In the genomic region with DNA sequence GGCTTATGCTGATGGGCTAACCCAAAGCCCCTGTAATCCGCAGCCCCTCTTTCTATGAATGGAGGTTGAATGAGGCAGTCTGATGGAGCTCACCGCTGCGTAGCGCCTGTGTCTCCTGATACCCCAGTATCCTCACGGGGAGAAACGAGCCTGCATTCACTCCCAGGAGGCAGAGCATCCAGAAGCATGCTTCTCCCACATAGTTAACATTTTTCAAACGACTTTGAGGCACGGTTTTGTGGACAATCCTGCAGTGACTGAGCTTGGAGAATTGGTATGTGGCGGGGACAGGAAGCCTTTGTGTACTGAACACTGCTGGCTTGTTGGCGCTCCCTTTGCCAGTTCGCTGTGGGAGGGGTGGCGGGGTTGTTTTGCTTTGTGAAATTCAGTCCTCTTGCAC, we compare ENCODE assay signal across 11 mouse cellular contexts. TPM values are rescaled to one million over a fixed set of nuclear protein-coding genes. Genes with fewer than 3 reads are reported as not detected.
DNase-seq lines count a peak whose midpoint lies in the region; ATAC-seq lines count a peak whose summit lies in the region.
"Had no signal": no experiment of that assay in that cellular context is flagged by ENCODE, and none has a peak within 500 bp of the region (broad histone marks: within the 10 kb centered on the region; RNA-seq: fewer than 3 reads in every experiment).

No protein-coding gene starts in this region.

- peak overlapping the region; percentile 64 for H3K9ac ChIP-seq in forebrain, embryonic 13.5 days
- H3K9ac ChIP-seq in neural tube, embryonic 14.5 days (replicated peaks; ENCODE audit: low read depth, low read length): 0 out of 2 replicates have a peak overlapping the region, but pooled peaks have one; percentile 9

- H3K4me1 ChIP-seq in forebrain, embryonic 13.5 days: peaks cover 13% of the 10 kb centered on the region
- H3K4me1 ChIP-seq in neural tube, embryonic 14.5 days (ENCODE audit: control insufficient read depth, insufficient read depth, low read length): no peaks in the 10 kb centered on the region

- no peak overlapping the region; the same call in 1 of the 2 replicates for H3K27ac ChIP-seq in forebrain, embryonic 13.5 days
- peak overlapping the region; percentile 62; the same call in 1 of the 2 replicates for H3K27ac ChIP-seq in neural tube, embryonic 14.5 days (ENCODE audit: low read depth, low read length)

- peak overlapping the region; percentile 25 for H3K4me3 ChIP-seq in forebrain, embryonic 13.5 days
- no peak overlapping the region for H3K4me3 ChIP-seq in neural tube, embryonic 14.5 days (ENCODE audit: low read depth, low read length)

- H3K36me3 ChIP-seq in forebrain, embryonic 13.5 days (ENCODE audit: poor library complexity, severe bottlenecking): no peaks in the 10 kb centered on the region
- H3K36me3 ChIP-seq in neural tube, embryonic 14.5 days (ENCODE audit: control insufficient read depth, insufficient read depth, low read length): no peaks in the 10 kb centered on the region

- H3K4me2 ChIP-seq in forebrain, embryonic 13.5 days: peak overlapping the region; percentile 53
- H3K4me2 ChIP-seq in neural tube, embryonic 14.5 days (ENCODE audit: low read depth, low read length): peak overlapping the region; percentile 39

- WGBS in forebrain, embryonic 13.5 days: 3% methylated on average over 12 of the region's 12 CpGs
- 7% methylated on average over 12 of the region's 12 CpGs for WGBS in neural tube, embryonic 14.5 days

- no peaks in the 10 kb centered on the region for H3K9me3 ChIP-seq in forebrain, embryonic 13.5 days (replicated peaks)
- no peaks in the 10 kb centered on the region for H3K9me3 ChIP-seq in neural tube, embryonic 14.5 days (ENCODE audit: control insufficient read depth, low read length)

- no peaks in the 10 kb centered on the region for H3K27me3 ChIP-seq in forebrain, embryonic 13.5 days
- no peaks in the 10 kb centered on the region for H3K27me3 ChIP-seq in neural tube, embryonic 14.5 days (ENCODE audit: control insufficient read depth, insufficient read depth, low read length)

- peak; percentile 25 to 30 for DNase-seq in left cerebral cortex, adult 18-20 months (ENCODE audit: low spot score in 2 of 2)
- no peak for DNase-seq in left cerebral cortex, adult 11 months (ENCODE audit: low spot score)
- peak; percentile 26 to 52 for DNase-seq in left cerebral cortex, adult 9 months (ENCODE audit: low spot score in 2 of 2)
- no peak for DNase-seq in urinary bladder, postnatal 4 days (ENCODE audit: low spot score in 2 of 2)
- no peak for DNase-seq in T-cell, adult 2 months (ENCODE audit: low spot score)

- peak; percentile 71 for ATAC-seq in forebrain, embryonic 13.5 days
- peak; percentile 61 for ATAC-seq in neural tube, embryonic 14.5 days (ENCODE audit: low read depth)
- ATAC-seq in megakaryocyte progenitor cell, adult 5-6 weeks (replicated peaks; ENCODE audit: poor library complexity): no peak

RNA-seq across cellular contexts. Expression of gene Foxi2, which starts 55.2 kb away (rescaled TPM):
- not detected for total RNA-seq in left cerebral cortex, adult 18-20 months (2021)
- not detected in 2 replicates for polyA plus RNA-seq in forebrain, embryonic 13.5 days (2015; fragmentation: Nextera tagmentation; extraction: Ambion mirVana)
- polyA plus RNA-seq in neural tube, embryonic 14.5 days (2014; fragmentation: Nextera tagmentation; extraction: Ambion mirVana): not detected in 2 replicates
- not detected in 2 replicates for total RNA-seq in megakaryocyte progenitor cell, adult 5-6 weeks (2015)
- total RNA-seq in megakaryocyte progenitor cell, adult 5-6 weeks (2017): not detected in 2 replicates
- total RNA-seq: left cerebral cortex, postnatal 36 days; MEL had no signal
- polyA plus RNA-seq: gonadal fat pad, adult 2 months had no signal

Comparison
In these comparisons a context has a peak if more than half of its experiments do, and no peak if none do; other contexts are left out.
1. DNase-seq: peak in left cerebral cortex, adult 18-20 months (2 of 2) and left cerebral cortex, adult 9 months (2 of 2); none in left cerebral cortex, adult 11 months (single experiment), urinary bladder, postnatal 4 days (0 of 2) and T-cell, adult 2 months (single experiment).